Mouse (Mus musculus): ENCODE data around the gene Rps6. TPM values are rescaled to one million over a fixed set of nuclear protein-coding genes. Genes with fewer than 3 reads are reported as not detected.

Gene Rps6
- 2,408 TPM for polyA plus RNA-seq (2012; fragmentation: generic; extraction: Trizol)
- long read RNA-seq, experiment 1, transcript Rps6-201 (5 exons, 878 nt), result major isoform, 1,601 of 1,707 reads
- long read RNA-seq, experiment 1, transcript Rps6-204 (4 exons, 1,128 nt), result minor isoform, 16 of 1,707 reads
- long read RNA-seq, experiment 1, partial matches to known transcripts, result 38 of 1,707 reads
- long read RNA-seq, experiment 1, other reads (novel, unspliced or antisense), result 52 of 1,707 reads
- long read RNA-seq, experiment 2, transcript Rps6-201 (5 exons, 878 nt), result major isoform, 1,486 of 1,557 reads
- long read RNA-seq, experiment 2, transcript Rps6-204 (4 exons, 1,128 nt), result minor isoform, 44 of 1,557 reads
- long read RNA-seq, experiment 2, partial matches to known transcripts, result 6 of 1,557 reads
- long read RNA-seq, experiment 2, other reads (novel, unspliced or antisense), result 21 of 1,557 reads

DNA sequence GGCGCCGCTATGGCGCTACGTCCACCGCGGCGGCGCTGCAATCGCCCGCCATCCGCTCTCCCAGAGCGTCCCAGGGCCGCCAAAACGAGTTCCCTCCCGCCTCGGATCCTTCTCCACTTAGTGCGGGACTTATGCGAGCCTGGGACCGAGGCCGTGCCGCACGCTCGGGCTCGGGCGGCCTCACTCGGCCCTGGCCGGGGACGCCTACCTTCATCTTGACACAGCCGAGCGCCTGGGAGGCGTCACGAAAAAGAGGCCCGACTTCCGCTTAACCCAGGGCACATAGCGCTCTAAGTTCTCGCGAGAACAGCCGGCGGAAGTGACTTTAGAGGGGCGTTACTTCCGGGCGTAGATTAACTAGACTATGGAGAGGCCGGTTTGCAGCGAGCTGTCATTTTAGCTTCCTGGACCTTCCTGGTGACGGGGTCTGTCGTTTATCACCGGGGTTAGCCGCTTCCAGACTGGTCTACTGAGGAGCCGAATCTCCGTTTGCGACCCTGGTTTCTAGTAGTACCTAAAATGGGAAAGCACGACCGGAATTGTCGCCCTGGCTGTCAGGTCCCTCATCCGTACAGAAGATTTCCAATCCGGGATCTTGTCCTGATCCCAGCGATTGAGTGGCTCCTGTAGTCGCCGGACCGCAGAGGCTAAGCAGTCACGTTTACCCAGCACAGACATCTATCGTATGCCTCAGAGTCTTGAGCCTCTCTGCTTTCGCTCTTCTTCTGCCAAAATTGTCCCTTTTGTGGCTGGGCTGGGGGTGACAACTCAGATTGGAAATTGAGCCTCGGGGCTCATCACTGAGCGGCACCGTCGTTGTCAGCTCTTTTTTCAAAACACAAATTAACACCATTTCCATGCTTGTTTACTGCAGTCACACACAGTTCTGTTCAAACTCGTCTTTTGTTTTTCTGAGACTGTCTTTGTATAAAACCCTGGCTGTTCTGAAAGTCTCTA is at the start of gene Rps6:
TSS of gene Rps6 (minus strand) at position 300 of the 957 bp plus-strand sequence.
- peaks cover 21% of the 10 kb centered on the region for H3K79me3 ChIP-seq (ENCODE audit: low read depth)
- TF ChIP-seq MYOD1 (IDR thresholded peaks at IDR 0.05; ENCODE audit: control insufficient read depth, insufficient read length, low read depth) (no peak), MAX (IDR thresholded peaks at IDR 0.05) (peak; percentile 74), CEBPB (IDR thresholded peaks at IDR 0.05; ENCODE audit: low read depth) (no peak)
- peaks cover 36% of the 10 kb centered on the region for H3K36me3 ChIP-seq (ENCODE audit: control insufficient read depth, insufficient read depth)
- H3K27me3 ChIP-seq (ENCODE audit: control insufficient read depth, insufficient read depth, insufficient read length), result no peaks in the 10 kb centered on the region
- H3K4me3 ChIP-seq (ENCODE audit: insufficient read depth, poor library complexity, severe bottlenecking), result peak within 1 kb of the TSS; percentile 89
- peak within 1 kb of the TSS; percentile 94 for H3ac ChIP-seq (ENCODE audit: control insufficient read depth, insufficient read length, low read depth)
- peaks cover 26% of the 10 kb centered on the region for H3K79me2 ChIP-seq (ENCODE audit: control insufficient read depth, insufficient read depth)

DNA sequence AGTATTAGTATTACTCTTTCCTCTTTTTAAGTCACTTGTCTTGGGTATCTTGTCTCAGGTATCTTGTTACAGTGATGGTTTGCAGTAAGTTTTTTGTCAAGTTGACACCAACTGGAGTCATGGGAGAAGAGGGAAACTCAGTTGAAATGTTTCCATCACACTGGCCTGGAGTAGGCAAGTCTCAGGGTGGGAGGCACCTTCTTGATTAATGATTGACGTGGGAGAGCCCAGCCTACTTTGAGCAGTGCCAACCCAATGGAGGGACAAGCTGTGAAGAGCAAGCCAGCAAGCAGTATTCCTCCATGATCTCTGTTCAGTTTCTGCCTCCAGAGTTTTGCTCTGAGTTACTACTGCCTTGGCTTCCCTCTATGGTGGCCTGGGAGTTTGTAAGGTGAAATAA is 48.7 kb upstream of the Rps6 start:
- H3K36me3 ChIP-seq (ENCODE audit: control insufficient read depth, insufficient read depth), result no peaks in the 10 kb centered on the region
- TF ChIP-seq FOSL1 (IDR thresholded peaks at IDR 0.05; ENCODE audit: insufficient read depth, low read length, poor library complexity, severe bottlenecking) (no peak), CTCF (IDR thresholded peaks at IDR 0.05; ENCODE audit: control insufficient read depth, insufficient read depth, insufficient read length) (no peak), MYOG (IDR thresholded peaks at IDR 0.05; ENCODE audit: control insufficient read depth, extremely low read depth, insufficient read length) (no peak), USF1 (IDR thresholded peaks at IDR 0.05; ENCODE audit: low read depth) (no peak), CEBPB (IDR thresholded peaks at IDR 0.05; ENCODE audit: low read depth) (no peak), MYOD1 (IDR thresholded peaks at IDR 0.05; ENCODE audit: control insufficient read depth, insufficient read length, low read depth) (no peak), MAX (IDR thresholded peaks at IDR 0.05) (no peak)
- H3K27me3 ChIP-seq (ENCODE audit: control insufficient read depth, insufficient read depth, insufficient read length), result peaks cover 4% of the 10 kb centered on the region
- H3ac ChIP-seq (ENCODE audit: control insufficient read depth, insufficient read length, low read depth), result no peak overlapping the region
- H3K4me3 ChIP-seq (ENCODE audit: insufficient read depth, poor library complexity, severe bottlenecking), result no peak overlapping the region
- H3K79me3 ChIP-seq (ENCODE audit: low read depth), result no peaks in the 10 kb centered on the region
- H3K79me2 ChIP-seq (ENCODE audit: control insufficient read depth, insufficient read depth), result no peaks in the 10 kb centered on the region

DNA sequence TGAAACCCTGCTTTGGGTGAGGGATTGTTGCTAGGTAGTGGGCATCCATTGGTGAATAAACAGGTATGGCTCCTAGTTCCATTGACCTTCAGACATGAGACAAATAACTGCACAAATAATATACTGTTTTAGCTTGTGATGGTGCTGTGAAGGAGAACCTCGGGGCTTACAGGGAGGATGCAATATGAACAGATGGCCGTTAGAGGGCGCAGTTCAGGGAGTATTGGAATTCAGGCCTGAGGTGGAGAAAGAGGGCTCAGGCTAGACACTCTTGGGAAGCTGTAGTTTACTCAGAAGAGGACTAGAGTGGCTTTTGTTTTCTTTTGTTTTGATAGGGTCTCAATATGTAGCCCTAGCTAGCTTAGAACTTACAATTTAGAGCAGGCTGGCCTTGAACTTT is 47.8 kb upstream of the Rps6 start:
- Histone ChIP-seq H3K79me3 (ENCODE audit: low read depth) (no peaks in the 10 kb centered on the region), H3K79me2 (ENCODE audit: control insufficient read depth, insufficient read depth) (no peaks in the 10 kb centered on the region), H3ac (ENCODE audit: control insufficient read depth, insufficient read length, low read depth) (no peak overlapping the region), H3K4me3 (ENCODE audit: insufficient read depth, poor library complexity, severe bottlenecking) (no peak overlapping the region), H3K27me3 (ENCODE audit: control insufficient read depth, insufficient read depth, insufficient read length) (peaks cover 4% of the 10 kb centered on the region), H3K36me3 (ENCODE audit: control insufficient read depth, insufficient read depth) (no peaks in the 10 kb centered on the region)
- no peak for TF ChIP-seq CEBPB (IDR thresholded peaks at IDR 0.05; ENCODE audit: low read depth)
- no peak for TF ChIP-seq FOSL1 (IDR thresholded peaks at IDR 0.05; ENCODE audit: insufficient read depth, low read length, poor library complexity, severe bottlenecking)

DNA sequence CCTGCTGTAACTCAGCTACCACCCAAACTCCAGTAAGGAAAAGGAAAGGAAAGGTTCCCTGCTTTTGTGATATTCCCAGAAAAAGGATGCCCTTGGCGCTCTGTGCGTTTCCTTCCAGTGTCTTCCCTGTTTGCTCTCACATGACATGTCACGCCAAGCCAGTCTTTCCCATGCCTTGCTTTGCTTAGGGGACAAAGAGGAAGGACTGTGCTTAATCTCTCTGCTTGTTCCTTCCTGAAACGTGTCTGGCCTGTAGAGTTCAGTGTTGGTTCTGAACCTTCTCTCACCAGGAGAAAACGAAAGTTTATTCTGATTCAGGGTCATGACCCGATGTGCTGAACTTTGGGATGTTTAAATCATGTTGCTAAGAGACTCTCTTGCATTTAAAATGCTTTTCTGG is 45.1 kb upstream of the Rps6 start:
- Histone ChIP-seq H3K27me3 (ENCODE audit: control insufficient read depth, insufficient read depth, insufficient read length) (peaks cover 7% of the 10 kb centered on the region), H3K79me3 (ENCODE audit: low read depth) (no peaks in the 10 kb centered on the region), H3K79me2 (ENCODE audit: control insufficient read depth, insufficient read depth) (no peaks in the 10 kb centered on the region), H3K36me3 (ENCODE audit: control insufficient read depth, insufficient read depth) (no peaks in the 10 kb centered on the region), H3ac (ENCODE audit: control insufficient read depth, insufficient read length, low read depth) (no peak overlapping the region), H3K4me3 (ENCODE audit: insufficient read depth, poor library complexity, severe bottlenecking) (no peak overlapping the region)
- TF ChIP-seq MYOG (IDR thresholded peaks at IDR 0.05; ENCODE audit: control insufficient read depth, extremely low read depth, insufficient read length) (no peak), CEBPB (IDR thresholded peaks at IDR 0.05; ENCODE audit: low read depth) (no peak), CTCF (IDR thresholded peaks at IDR 0.05; ENCODE audit: control insufficient read depth, insufficient read depth, insufficient read length) (no peak), MAX (IDR thresholded peaks at IDR 0.05) (no peak), FOSL1 (IDR thresholded peaks at IDR 0.05; ENCODE audit: insufficient read depth, low read length, poor library complexity, severe bottlenecking) (no peak), USF1 (IDR thresholded peaks at IDR 0.05; ENCODE audit: low read depth) (no peak), MYOD1 (IDR thresholded peaks at IDR 0.05; ENCODE audit: control insufficient read depth, insufficient read length, low read depth) (no peak)

DNA sequence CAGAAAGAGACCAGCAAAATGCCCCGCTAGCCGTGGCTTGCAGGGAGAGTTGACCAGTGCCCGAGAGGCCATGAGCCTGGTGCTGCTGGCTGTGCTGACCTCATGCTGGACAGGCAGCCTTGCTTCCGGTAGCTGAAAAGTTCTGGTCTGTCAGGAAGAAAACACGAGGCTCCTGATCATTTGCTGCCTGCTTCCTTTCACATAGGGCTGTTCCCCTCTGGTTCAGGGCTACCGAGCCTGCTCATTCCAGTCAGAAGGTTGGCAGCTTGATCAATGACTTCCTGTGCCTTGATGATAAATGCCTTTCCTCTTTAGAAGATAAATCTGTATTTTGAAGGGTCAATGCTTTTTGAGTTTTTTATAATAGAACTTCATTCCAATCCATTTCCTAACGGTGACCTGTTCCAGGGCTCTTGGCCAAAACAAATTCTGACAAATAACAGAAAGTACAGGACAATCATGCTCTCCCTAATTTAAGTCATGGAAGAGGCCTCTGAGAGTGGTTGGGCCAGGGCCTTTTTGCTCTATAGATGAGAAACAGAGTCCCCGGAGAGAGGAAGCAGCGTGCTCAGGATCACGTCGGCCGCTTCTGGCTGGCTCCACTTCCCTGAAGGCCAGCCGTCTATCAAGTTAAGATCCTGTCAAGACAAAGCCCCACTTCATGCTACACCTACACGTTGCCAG is 41.7 kb upstream of the Rps6 start:
- H3K27me3 ChIP-seq (ENCODE audit: control insufficient read depth, insufficient read depth, insufficient read length), result peaks cover 7% of the 10 kb centered on the region
- H3K36me3 ChIP-seq (ENCODE audit: control insufficient read depth, insufficient read depth), result no peaks in the 10 kb centered on the region
- no peak overlapping the region for H3K4me3 ChIP-seq (ENCODE audit: insufficient read depth, poor library complexity, severe bottlenecking)
- no peaks in the 10 kb centered on the region for H3K79me3 ChIP-seq (ENCODE audit: low read depth)
- no peak overlapping the region for H3ac ChIP-seq (ENCODE audit: control insufficient read depth, insufficient read length, low read depth)
- TF ChIP-seq MYOG (IDR thresholded peaks at IDR 0.05; ENCODE audit: control insufficient read depth, extremely low read depth, insufficient read length) (no peak), MYOD1 (IDR thresholded peaks at IDR 0.05; ENCODE audit: control insufficient read depth, insufficient read length, low read depth) (no peak), CTCF (IDR thresholded peaks at IDR 0.05; ENCODE audit: control insufficient read depth, insufficient read depth, insufficient read length) (no peak), CEBPB (IDR thresholded peaks at IDR 0.05; ENCODE audit: low read depth) (no peak), FOSL1 (IDR thresholded peaks at IDR 0.05; ENCODE audit: insufficient read depth, low read length, poor library complexity, severe bottlenecking) (no peak), USF1 (IDR thresholded peaks at IDR 0.05; ENCODE audit: low read depth) (no peak), MAX (IDR thresholded peaks at IDR 0.05) (no peak)
- H3K79me2 ChIP-seq (ENCODE audit: control insufficient read depth, insufficient read depth), result no peaks in the 10 kb centered on the region
